Mouse (Mus musculus) adrenal gland, adult 2 months (tissue): ENCODE results near the gene Gm13283. TPM values are rescaled to one million over a fixed set of nuclear protein-coding genes. Genes with fewer than 3 reads are reported as not detected.
A peak's percentile ranks its signal among the peaks of the same experiment; 100 is the strongest.
"Not testable (repeated sequence)": the region's sequence is repeated elsewhere in the genome, so short reads cannot be mapped to it uniquely, and the experiment has no call there.

Experiments
- DNase-seq: peaks from one replicate; pipeline ENCODE4 v3.0.0; 2021
- long read RNA-seq: library from polyadenylated mRNA; stranded (forward); transcript quantifications from one replicate; pipeline ENCODE4 v2.0.0, GENCODE M21; 2021
- polyA plus RNA-seq: library from polyadenylated mRNA; depleted of rRNA; stranded (reverse); fragments of >200 nt; gene quantifications from 2 replicates; pipeline ENCODE4 v1.2.3, GENCODE M21; 2012; rRNA removed
- total RNA-seq, 2 experiments: library from RNA; stranded (reverse); gene quantifications; 2 replicates each; pipeline ENCODE4 v1.2.3; 2021

Gene Gm13283
- total RNA-seq (not detected), polyA plus RNA-seq (not detected in 2 replicates)
- long read RNA-seq: 0 reads

- peak; percentile 26 for DNase-seq
These were observed at the start of gene Gm13283 for GRCm38 (mm10) chr4:88759610-88760268. TSS of gene Gm13283 (plus strand) at chr4:88760119.

GRCm38 (mm10) chr4:88714281-88714680 is 45.6 kb upstream of the Gm13283 start:
- peak; percentile 28 for DNase-seq

DNA sequence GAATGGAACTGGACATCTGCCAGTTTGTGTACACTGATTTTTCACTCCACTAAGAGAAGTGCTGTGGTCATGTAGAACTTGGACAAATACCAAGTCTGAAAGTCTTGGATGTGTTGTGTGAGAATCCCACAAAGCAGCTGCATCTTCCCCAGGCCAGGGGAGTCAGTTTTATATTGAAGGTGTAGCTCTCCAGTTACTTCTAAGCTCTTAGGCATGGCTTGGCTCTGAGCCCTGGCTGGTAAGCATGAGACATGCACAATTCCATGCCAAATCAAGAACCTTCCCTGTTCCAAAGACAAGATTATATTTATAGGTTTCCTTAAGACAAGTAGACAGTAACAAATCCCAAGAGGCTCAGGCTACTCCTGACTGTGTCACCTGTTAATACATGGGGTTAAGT is 44.9 kb upstream of the Gm13283 start:
- peak; percentile 58 for DNase-seq

DNA sequence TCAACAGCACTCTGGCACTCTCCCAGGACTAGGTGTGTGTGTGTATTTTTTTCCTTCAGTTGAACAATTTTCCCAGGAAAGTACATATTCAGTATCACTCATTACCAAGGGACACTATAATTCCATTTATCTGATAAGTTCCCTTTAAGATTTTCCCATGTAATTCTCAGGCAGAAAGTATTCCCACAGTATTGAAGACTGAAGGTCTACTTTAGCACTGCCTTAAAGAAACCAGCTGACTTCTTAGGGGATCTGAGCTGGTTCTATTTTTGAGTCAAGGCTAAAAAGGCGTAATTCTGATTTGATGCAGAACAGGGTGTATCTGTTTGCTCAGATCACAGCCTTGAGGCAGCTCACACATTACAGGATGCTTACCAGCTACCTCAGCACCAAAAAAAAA is 41.2 kb upstream of the Gm13283 start:
- no peak for DNase-seq

DNA sequence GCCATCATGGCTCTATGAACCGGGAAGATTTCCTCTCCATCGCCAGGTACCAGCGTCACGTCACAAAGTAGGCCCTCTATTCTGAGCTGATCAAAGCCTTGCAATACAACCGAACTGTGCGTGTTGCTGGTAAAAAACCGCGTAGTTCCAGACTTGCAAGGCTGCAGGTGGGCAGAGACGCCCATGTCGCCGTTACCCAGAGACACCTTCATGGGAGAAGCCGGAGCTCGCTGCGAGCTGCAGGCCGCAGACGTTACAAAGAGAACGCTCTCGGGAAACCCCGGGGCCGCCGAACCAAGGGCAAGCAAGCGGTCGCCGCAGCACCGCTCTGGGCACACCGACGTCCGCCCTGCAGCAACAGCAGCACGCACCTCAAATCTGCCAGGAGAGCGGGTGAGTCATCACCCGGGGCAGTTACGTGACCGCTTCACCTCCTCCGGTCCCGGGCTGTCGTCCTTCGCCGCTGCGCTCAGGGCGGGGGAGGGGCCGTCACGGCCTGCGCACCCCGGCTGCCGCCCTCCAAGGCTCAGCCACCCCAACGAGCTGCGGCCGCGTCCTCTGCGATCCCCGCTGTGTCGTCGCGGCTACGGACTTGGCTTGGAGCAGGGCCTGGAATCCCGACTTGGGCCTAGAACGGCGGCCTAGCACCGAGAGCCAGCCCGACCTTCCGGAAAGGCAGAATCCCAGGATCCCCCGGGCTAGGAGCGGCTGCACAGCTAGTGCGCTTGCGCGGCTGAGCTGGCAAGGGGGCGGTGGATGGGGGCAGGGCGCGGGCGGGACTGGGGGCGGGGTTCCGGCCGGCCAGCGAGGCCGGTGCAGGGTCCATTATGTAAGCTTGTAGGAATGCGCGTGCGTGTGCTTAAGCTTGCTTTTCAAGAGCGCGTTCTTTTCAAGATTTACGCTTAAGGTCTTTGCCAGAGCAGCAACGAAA is 37.9 kb upstream of the Gm13283 start, which contains the start of the genes Gm26566 and Klhl9:
Gene Gm26566, plus strand, starts transcription at position 15 of the 931 bp plus-strand sequence.
Gene Klhl9, minus strand, starts transcription at position 675 of the 931 bp plus-strand sequence.
- DNase-seq: peak; percentile 95

- DNase-seq: no peak
These were observed 36.3 kb upstream of the Gm13283 start for GRCm38 (mm10) chr4:88723497-88724090.

DNA sequence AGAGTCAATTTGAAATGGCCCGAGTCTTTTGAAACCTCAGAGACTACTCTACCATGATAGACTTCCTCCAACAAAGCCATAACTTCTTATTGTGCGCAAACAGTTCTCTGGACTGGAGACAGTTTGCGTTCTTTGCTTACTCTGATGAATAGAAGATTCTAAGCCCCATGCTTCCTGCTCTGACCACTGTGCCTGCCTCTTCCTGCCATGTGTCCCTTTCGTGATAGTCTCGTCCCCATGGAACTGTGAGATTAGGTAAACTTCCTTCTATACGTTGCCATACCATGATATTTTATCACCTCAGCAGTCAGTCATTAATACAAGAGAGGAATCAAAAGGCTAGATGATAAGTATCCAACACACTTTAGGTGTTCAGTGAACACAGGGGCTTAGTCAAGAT is 33.2 kb upstream of the Gm13283 start:
- no peak for DNase-seq

GRCm38 (mm10) chr4:88727324-88727723 is 32.6 kb upstream of the Gm13283 start:
- DNase-seq: peak; percentile 33

DNA sequence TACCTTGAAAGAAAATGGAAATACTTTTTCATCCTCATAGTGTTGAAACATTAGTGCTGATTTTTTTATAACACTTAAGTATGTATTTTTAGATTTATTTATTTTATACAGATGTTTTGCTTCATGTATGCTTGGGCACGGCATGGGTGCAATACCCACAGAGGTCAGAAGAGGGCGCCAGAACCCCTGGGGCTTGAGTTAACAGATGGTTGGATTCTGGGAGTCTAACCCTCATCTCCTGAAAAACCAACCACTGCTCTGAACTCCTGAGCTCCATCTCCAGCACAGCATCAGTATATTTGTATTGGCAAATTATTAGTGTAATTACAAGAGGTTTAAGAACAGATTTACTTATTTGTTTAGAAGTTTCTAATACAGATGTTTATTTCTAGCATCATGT is 21.4 kb upstream of the Gm13283 start:
- peak; percentile 70 for DNase-seq

DNA sequence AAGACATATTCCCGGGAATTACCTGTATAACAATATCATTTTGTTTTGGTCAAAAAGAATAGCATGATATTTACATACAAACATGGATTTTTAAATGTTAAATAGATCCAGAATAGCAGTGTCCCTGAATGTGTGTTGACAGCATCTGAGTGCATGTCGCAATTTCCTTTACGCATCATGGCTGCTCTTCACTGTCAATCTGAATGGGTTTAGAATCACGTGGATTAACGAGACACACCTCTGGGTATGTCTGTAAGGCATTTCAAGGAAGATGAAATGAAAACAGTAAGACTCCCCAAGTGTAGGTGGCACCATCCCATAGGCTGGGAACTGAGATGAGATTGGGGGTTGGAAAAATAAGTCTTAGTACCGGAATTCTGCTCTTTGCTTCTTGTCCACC is 20.9 kb upstream of the Gm13283 start:
- DNase-seq: no peak

- DNase-seq: no peak
These were observed 18.5 kb upstream of the Gm13283 start for GRCm38 (mm10) chr4:88741426-88741825.

GRCm38 (mm10) chr4:88742771-88743371 is 17.0 kb upstream of the Gm13283 start:
- no peak for DNase-seq

DNA sequence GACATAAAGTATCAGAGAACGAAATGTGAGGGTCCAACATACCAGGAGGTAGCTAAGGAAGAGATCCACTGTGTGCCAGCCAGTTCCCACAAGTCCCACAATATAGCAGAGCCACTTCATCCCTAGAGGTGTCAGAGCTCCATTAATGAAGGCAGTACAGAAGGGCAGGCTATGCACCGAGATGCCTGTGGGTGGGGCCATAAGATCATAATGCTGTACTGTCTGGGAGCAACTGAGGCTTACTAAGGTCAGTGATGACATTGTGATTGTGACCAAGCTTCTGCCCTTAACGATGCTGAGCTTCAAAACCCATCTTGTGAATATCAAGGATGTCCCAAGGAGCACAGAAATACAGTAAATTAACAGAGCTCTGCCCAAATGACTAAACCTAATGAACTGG is 15.7 kb upstream of the Gm13283 start:
- DNase-seq: no peak

GRCm38 (mm10) chr4:88749926-88750325 is 10.0 kb upstream of the Gm13283 start:
- DNase-seq: no peak

GRCm38 (mm10) chr4:88754818-88755340 is 5.0 kb upstream of the Gm13283 start, which contains the start of gene Gm13271:
TSS of gene Gm13271 (plus strand) at chr4:88754868.
- peak; percentile 63 for DNase-seq

GRCm38 (mm10) chr4:88756581-88757513 is 3.1 kb upstream of the Gm13283 start:
- peak; percentile 43 for DNase-seq

DNA sequence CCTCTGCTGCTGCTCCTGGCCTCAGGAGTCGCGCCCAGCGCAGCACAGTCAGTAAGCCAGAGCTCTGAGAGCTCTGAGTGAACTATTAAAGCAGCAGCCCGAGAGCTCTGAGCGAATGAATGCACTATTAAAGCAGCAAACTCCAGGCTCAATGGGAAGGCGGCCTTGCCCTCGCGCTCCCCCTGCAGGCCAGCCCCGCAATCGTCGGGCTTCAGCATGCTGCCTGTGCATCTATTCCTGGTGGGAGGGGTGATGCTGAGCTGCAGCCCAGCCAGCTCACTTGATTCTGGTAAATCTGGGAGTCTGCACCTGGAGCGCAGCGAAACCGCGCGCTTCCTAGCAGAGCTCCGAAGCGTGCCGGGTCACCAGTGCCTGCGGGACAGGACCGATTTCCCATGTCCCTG is 2.3 kb upstream of the Gm13283 start:
- peak; percentile 92 for DNase-seq

DNA sequence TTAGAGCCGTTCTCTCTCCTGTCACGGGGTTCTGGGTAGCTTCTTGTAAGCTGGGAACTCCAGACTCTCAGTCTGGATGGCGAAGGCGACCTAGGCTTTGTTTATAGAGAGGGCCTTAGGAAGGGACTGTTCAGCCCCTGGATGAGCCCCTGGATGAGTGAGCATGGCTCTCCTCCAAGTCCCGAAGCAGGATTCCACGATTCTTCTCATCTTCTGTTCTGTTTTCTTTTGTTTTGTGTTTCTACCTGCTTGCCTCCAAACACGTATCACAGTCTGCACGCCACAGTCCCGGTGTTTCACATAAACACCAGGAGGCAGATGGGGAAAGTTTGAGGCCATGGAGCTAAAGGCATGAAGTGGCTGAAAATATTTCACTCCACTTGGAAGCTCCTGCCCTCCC is 1.2 kb upstream of the Gm13283 start:
- not testable (repeated sequence) for DNase-seq

GRCm38 (mm10) chr4:88760431-88760830 is 512 bp downstream of the Gm13283 start:
- peak; percentile 90 for DNase-seq

DNA sequence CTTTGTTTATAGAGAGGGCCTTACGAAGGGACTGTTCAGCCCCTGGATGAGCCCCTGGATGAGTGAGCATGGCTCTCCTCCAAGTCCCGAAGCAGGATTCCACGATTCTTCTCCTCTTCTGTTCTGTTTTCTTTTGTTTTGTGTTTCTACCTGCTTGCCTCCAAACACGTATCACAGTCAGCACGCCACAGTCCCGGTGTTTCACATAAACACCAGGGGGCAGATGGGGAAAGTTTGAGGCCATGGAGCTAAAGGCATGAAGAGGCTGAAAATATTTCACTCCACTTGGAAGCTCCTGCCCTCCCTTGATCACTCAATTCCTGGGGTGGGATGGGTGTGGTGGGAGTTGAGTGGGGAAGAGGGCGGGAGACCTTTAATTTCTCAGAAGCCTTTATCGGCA is 1.9 kb downstream of the Gm13283 start:
- DNase-seq: peak; percentile 45

DNA sequence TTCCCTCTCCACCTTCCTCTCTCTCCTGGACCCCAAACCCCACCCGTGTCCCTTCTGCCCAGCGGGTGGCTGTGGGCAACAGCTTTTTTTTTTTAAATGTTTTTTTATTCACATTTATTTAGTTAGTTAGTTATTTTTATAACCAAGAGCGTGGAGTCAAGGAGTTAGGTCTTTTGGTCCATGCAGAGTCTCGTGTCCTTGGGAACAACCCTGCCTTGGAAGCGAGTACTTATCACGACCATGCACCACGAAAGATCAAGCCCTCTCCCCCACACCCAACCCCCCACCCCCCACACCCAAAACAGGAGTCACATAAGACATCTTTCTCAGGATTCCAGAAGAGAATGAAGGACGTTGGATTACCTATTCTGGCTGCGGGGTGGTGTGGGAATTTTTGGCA is 2.4 kb downstream of the Gm13283 start:
- not testable (repeated sequence) for DNase-seq
